Mouse (Mus musculus) frontal cortex, postnatal 14 days (tissue): Measurements from ENCODE around the gene Pdik1l.

Experiments
- DNase-seq, 2 experiments: peaks; one replicate each; pipeline ENCODE4 v3.0.0; 2022; ENCODE audit warnings: low spot score in 2 of 2

The Pdik1l gene

DNA sequence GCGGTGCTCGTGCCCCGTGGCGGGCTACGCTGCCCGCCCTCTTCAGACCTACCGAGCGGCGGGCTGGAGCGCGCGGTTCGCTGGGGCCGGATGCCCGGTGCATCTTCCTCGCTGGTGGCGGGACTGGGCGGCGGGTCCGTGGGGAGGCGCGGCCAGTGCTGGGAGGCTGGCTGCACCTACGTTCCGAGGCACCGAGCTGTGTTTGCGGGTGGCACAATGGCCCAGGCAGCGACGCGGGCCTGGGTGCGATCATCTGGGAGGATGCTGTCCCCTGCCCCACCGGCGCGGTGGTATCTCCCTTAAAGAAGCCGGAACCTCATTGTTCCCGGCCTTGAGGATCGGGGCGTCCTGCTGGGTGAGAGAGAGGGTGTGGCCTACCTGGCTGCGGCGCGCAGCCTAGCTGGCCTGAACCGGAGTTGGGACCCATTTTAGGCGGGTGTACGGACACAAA lies at the start of gene Pdik1l:
TSS of gene Pdik1l (minus strand) at position 321 of the 451 bp plus-strand sequence.
- peak; percentile 54 to 58 for DNase-seq

DNA sequence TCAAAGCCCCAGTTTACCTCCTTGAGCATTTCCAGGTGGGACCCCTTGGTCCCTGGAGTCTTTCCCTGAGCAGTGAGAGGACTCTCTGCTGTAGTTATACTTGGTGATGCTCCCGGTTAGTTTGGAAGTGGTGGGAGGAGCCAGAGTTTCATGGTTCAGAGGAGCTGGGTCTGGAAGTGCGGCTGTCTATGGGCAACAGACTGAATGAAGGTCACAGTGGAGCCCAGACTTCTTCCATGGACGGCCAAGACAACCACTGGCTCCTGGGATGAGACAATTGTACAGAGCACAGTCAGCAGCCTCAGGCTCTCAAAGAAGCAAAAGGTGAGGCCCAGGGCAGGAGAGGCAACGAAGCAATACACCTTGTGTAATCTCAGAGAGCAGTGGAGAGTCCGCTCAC lies 42.6 kb upstream of the Pdik1l start:
- no peak for DNase-seq

DNA sequence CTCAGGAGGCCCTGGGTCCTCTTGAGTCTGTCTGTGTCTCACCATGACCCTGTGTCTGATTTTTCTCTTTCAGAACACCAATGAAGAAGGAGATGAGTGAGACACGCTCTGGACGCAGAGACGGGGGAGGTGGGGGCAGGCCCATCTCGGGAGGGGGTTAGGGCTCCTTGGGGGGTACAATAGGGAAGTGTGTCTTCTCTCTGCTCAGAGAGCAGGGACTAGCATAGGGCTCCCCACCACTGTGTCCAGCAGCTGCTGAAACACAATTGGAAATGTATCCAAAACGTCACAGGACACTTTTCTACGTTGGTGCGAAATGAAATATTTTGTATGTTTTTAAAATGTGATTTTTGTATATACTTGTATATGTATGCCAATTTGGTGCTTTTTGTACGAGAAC lies 41.1 kb upstream of the Pdik1l start:
- DNase-seq, result no peak

DNA sequence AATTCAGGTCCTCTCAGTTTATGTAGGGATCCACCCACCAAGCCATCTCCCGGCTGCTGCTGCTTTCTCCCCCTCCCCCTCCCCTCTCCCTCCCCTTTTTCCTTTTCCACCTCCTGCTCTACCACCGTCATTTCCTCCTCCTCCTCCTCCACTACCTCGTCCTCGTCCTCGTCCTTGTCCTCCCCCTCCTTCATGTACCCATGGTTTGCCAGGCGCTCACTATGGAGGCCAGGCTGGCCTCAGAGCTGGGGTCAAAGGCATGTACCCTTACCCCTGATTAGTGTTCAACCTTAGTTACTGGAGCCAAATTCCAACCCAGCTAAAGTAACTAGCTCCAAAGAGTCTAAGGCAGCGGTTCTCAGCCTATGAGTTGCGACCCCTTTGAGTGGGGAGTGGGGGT lies 40.5 kb upstream of the Pdik1l start:
- no peak for DNase-seq

DNA sequence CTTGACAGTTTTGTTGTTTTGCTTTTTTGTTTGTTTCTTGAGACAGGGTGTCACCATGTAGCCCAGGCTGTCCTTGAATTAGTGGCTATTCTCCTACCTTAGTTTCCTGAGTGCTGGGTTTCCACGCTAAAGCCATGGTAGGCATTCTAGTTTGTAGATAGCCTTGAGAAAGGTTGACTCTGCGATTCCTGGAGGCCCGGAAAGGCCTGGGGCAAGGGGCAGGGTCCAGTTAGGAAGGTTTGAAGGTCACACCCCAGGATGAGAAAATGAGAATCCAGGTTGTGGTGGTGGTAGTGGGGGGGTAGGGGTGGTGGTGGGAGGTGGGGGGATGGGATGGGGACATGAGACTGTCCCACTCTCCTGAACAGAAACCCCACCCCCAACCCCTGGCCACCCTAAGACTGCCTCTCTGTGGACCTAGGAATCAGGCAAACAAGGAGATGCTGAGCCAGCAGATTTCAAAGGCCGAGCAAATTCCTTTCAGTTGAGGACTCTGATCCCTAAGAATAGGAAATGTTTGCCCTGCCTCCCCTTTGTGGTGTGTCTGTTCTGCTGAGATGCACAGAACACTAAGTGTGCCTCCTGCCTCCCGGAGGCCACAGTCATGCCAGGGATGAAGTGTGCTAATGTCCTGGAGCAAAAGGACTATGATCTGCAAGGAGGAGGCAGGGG lies 39.3 kb upstream of the Pdik1l start:
- no peak for DNase-seq

DNA sequence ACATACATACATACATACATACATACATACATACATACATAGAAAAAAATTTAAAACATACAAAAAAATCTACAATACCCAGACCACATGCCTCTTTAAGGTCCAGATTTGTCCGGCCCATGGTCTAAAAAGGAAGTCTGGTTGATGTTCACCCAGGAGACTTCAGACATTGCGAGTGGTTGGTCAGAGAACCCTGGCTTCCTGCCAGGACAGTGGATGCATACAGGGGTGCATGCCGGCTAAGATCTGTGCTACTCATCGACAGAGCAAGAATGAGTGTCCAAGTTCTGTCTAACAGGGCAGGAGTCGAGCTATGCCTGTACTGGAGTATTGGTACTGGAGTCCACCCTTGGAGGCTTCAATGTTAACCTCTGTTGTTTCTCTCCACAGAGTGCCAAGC lies 37.0 kb upstream of the Pdik1l start:
- DNase-seq, result no peak

DNA sequence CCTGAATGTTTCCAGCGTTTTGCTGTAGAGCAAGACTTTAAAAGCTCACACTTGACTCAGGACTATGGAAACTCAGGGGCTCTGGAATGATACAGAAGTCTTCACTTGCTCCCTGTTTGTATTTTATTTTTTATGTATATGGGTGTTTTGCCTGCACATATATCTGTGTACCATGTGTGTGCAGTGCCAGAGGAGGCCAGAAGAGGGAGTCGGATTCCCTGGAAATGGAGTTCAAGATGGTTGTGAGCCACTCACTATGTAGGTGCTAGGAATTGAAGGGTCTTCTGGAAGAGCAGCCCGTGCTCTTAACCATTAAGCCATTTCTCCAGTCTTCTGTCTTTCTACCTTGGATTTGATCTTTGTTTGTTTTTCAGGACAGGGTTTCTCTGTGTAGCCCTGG lies 33.8 kb upstream of the Pdik1l start:
- no peak for DNase-seq

DNA sequence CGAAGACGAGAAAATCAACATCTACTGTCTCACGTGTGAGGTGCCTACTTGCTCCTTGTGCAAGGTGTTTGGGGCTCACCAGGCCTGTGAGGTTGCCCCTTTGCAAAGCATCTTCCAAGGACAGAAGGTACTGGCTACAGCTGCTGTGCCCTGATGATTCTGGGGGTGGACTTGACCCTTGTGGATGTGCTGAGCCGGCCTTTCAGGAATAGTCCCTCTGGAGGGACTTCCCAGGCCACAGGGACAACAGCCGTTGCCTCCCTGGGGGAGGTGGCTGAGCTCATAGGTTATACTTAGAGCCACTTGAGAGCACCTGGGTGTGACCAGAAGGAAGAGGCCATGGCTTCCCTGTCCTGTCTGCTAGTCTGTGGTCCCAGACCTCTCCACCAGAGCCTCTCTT lies 32.0 kb upstream of the Pdik1l start:
- no peak for DNase-seq

DNA sequence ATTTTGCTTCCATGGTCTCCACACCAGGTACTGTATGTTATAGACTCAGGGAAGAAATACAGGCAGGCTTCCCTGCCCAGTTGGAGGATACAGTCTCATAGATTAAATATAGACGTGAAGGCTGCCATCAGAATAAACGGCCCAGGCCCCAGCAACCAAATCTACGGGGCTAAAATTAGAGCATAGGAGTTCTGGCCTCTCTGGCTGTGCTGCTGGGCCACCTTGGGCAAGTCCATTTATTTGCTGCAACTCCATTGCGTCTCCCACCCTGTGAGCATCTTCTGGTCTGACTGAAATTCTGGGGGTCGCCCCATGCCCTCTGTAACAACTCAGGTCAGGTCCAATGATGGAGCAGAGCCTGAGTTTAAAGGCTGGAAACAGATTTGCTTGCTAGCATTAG lies 31.4 kb upstream of the Pdik1l start:
- no peak for DNase-seq

DNA sequence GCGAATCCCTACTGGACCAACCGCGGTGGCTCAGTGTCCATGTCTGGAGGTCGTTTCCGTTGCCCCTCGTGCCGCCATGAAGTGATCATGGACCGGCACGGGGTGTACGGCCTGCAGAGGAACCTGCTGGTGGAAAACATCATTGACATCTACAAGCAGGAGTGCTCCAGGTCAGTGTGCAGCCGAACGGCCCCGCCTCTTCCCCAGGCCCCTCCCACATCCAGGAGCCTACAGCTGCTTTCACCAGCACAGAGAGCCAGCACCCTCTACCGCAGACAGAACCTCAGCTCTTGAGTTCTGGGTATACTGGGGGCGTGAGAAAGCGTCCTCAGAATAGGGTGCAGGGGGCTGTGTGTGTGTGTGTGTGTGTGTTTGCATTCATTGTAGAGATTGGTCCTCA lies 28.7 kb upstream of the Pdik1l start:
- DNase-seq, result no peak

DNA sequence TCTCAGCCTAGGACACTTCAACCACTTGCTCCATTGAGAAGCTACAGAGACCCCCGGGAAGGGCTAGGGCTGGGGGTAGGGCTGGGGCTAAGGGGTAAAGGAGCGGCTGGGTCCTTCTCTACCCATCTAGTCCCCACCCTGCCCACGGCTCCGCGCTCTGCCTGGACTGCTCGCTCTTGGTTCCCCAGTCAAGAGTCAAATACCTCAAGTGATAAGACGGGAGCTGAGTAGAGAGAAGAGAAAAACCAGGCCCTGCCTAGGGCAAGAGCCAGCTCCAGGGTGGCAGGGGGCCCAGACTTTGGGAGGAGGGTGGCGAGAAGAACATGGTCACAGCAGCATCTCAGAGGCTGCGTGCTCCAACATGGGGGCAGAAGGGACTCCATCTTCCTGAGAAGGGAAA lies 27.8 kb upstream of the Pdik1l start:
- DNase-seq, result no peak

DNA sequence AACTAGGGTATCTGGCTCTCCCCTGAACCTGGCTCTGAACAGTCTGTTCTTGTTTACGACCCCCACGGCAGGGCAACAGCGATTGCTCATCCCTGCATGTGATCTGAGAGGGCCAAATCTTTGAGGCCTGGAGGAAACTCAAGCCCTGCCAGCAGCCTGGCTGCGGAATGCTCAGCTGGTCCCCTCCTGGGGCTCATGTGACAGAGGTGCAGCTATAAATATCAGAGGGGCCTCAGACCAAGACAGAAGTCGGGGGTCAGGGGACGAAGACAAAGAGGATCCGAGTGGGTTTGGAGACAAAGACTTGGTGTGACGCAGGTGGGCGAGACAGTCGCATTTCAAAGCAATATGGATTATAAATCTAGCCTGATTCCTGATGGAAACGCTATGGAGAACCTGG lies 27.2 kb upstream of the Pdik1l start, which contains the start of gene Trim63:
TSS of gene Trim63 (plus strand) at position 245 of the 400 bp plus-strand sequence.
- no peak for DNase-seq

DNA sequence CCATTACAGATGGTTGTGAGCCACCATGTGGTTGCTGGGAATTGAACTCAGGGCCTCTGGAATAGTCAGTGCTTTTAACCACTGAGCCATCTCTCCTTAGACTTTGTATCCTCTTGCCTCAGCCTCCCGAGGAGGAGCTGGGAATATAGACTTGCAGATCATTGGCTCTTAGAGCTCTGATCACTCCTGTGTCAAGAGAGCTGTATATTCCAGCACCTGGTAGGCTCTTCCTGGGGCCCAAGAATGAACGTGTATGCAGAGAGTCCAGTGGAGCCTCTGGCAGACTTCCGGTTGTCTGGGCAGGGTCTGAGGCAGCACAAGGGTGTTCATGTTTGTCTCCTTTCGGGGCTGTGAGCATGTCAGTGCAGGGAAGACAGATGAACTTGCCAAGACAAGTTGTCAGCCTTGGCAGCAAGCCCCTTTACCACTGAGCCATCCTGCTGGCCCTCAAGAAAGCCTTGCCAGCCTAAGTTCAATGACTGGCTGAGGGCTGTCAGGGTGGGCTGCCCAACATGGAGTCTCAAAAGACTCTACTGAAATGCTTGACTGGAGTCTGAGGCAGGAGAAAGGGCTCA lies 26.5 kb upstream of the Pdik1l start:
- DNase-seq, result no peak

DNA sequence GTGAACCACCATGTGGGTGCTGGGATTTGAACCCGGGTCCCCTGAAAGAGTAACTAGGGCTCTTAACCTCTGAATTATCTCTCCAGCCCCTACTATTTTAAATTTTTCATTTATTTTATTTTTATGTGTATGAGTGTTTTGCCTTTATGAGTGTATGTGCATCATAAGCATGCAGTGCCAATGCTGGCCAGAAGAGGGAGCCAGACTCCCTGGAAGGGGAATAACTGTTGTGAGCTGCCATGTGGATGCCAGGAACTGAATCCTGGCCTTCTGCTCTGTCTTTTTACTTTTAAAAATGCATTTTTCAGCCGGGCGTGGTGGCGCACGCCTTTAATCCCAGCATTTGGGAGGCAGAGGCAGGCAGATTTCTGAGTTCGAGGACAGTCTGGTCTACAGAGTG lies 25.2 kb upstream of the Pdik1l start:
- no peak for DNase-seq

DNA sequence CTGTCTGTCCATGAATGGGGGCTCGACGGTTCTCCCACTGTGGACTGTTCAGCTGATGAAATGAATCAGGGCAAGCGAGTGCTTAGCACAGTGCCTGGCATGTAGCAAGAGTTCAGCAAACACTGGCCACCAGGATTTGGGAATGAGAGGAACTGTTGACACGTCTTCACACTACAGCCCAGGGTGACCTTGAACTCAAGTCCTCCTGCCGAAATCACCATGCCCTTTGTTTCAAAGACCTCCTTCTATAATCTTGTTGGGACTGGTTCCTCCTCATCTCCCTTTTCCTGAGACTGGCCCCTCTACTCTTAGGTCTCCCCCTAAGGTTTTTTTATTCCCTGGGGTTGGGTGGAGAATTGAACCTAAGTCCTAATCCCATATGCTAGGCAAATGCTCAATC lies 24.6 kb upstream of the Pdik1l start:
- DNase-seq, result no peak

DNA sequence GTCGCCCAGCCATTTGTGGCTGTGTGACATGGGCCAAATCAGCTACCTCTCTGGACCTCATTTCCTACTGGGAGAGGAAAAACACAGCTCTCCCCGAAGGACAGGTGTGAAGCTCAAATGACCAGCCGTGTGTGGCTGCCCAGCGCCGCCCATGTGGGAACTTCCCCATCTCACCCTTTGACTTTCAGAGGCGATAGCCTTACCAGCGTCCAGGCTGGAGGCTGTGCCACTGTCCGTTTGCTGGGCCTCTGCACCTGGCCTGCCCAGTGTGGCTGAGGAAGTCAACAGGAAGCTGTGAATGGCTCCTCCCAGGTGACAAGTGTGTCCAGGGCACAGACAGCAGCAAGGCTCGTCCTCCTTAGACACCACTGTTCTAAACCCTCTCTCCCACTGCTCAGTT lies 24.1 kb upstream of the Pdik1l start:
- DNase-seq, result no peak

DNA sequence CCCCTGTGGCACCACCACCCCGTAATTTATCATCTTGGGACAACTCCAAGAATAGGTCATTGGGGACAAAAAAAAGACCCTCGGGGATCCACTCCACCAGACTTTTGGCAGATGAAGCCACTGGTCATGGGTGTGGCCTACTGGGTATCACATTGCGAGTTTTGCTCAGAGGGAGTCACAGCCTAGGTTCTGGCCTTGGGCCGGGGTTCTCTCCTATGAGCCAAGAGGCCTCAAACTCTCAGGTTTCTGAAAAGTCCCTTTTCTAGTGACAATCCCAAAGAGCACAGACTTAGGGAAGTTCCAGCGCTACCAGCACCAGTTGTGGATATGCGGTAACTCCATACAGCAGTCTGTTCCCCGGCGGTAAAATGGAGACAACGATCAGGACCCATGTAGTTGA lies 23.0 kb upstream of the Pdik1l start:
- DNase-seq, result no peak

DNA sequence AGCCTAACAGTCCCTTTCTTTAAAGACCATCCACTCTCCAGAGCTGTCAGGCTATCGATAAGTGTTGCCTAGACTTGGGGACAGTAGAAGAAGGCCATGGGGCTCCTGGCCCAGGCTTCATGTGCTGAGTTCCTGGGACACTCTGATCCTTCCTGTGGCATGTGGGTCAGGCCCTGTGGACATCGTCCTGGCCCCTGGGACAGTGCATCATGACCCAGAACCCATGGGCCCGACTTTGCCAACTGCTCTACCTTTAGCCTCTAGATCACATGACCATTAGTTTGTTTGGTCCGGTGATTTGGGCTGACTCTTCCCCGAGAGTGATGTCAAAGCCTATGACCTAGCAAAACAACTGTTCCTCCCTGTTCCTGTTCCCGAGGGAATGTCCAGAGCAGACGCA lies 22.4 kb upstream of the Pdik1l start:
- no peak for DNase-seq

DNA sequence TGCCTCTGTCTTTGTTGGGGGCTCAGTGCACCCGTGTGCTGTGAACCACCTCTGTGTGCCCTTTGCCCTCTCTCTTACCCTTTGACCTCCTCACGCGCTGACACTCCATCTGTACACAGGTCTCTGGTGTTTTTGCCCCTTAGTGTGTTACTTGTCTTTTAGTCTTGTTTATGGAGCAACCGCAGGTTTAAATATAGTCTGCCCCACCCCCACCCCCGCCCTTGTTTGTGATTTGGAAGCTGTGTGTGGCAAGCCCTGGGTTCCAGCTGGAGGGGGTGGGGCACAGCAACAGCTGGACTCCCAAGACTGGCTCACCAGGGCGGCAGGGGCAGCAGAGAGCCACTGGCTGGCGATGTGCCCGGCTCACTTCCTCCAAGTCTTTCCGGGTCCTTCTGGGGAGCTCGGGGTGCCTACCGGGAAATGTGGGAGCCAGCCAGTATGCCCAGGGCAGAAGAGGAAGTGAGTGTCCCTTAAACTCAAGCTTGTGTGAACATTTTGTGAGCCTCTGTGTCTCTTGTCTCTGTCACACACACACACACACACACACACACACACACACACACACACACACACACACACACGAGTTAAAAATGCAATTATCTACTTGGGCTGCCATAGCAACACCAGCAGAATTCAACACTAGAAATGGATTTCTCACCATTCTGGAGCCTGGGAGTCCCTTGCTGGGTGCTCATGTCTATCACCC lies 19.8 kb upstream of the Pdik1l start:
- peak; percentile 47 to 59 for DNase-seq

DNA sequence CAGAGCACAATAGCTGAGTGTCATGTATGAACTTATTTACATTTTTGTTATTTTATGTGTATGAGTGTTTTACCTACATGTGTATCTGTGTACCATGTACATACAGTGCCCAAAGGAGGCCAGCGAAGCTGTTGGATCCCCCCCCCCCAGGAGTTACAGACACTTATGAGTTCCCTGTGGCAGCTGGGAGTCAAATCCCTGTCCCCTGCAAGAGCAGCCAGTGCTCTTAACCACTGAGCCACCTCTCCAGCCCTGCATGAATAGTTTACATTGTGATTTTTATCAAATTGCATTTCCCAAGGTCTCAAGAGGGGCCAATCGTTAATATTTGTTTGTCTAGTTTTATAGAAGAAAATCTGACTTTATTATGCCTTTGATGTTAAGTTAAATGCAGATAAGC lies 19.3 kb upstream of the Pdik1l start:
- DNase-seq, result no peak

DNA sequence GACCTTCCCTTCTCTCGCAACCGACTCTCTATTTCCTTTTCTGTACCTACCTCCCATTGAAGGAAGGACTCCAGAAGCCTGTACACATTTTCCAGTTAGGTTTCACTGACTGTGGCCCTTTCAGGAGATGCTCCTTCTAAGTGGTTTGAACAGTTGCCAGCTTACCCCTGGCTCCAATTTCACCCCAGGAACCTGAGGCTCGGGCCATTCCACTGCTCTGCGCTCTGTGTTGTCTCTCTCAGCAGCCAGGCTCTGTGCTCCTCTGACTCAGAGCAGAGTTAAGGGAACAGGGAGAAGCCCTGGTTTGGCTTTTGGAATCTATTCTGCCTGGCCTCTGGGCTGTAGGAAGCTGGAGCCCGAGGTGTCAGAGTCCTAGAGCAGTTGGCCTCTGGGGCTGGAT lies 14.4 kb upstream of the Pdik1l start:
- DNase-seq, result no peak

DNA sequence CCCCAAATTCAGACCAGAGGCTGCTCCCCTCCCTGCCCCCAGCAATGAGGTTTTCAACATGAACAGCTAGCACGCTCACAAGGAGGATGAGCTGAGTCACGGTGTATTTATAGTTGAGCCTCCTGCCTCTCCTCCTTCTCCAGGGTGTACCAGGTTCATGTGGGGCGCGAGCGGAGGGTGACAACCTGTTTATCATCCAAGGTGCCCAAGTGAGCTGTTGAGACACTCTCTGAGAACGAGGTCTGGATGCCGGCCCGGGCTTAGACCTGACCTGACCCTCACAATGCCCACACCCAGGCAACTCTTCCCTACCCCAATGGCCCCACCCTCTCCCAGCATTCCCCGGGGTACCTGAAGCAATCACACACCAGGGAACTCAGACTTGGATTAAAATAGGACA lies 12.6 kb upstream of the Pdik1l start:
- no peak for DNase-seq

DNA sequence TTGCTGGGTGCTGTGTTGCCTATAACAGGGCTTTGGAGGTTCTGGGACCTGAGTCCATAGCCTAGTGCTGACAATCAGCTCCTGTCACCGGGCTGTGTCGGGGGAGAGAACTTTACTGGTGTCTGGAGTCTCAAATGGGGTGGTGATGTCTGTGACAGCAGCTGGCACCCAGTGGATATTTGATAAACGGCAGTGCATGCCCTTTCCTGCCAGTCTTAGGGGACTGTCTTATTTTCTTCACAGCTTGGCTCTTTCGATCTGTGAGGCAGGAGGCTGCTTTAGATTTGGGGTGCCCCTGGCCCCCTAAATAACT lies 11.8 kb upstream of the Pdik1l start:
- DNase-seq, result no peak
